Mouse (Mus musculus): Measurements from ENCODE around the gene Trnt1. TPM values are rescaled to one million over a fixed set of nuclear protein-coding genes. Genes with fewer than 3 reads are reported as not detected.
A peak's percentile ranks its signal among the peaks of the same experiment; 100 is the strongest.

Trnt1 gene
- total RNA-seq (2021) = 10 to 100 TPM; 52.3 to 57.5 TPM
- long read RNA-seq, experiment 1, transcript Trnt1-203 (9 exons, 1,398 nt) = minor isoform, 5 of 40 reads
- long read RNA-seq, experiment 1, transcript Trnt1-201 (9 exons, 2,283 nt) = major isoform, 29 of 40 reads
- long read RNA-seq, experiment 1, partial matches to known transcripts = 4 of 40 reads
- long read RNA-seq, experiment 1, other reads (novel, unspliced or antisense) = 1 of 40 reads
- long read RNA-seq, experiment 2, transcript Trnt1-201 (9 exons, 2,283 nt) = major isoform, 8 of 33 reads
- long read RNA-seq, experiment 2, transcript Trnt1-203 (9 exons, 1,398 nt) = major isoform, 8 of 33 reads
- long read RNA-seq, experiment 2, partial matches to known transcripts = 12 of 33 reads
- long read RNA-seq, experiment 2, other reads (novel, unspliced or antisense) = 4 of 33 reads

DNA sequence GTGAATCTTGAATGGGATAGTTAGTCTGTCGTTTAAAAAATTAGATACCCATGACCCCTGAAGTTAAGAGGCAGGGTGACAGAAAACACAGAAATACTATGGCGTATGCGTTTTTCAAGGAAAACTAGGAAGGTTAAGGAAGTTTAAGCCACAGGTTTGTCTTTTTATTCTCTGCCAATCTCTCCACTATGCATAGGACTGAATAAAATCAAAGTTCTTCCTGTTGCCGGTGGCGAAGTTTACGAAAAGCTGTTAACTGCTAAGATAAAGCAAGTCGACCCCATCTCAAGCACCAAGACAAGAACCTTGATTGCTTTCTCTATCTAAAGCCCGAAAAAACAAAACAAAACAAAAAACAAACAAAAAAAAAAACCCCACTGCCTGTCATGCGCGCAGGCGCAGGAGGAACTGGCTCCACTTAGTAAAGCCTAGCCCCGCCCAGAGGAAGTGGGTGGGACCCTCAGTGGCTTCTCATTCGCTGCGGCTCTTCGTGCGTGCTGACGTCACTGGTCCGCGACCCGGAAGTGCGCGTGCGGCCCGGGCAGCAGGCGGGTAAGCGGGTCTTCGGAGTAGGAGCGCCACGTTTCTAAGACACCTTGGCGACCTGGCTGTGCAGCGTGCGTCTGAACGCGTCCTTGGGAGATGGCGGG lies at the start of gene Trnt1:
Trnt1 (plus strand) TSS at position 481 of the 650 bp plus-strand sequence.
- Histone ChIP-seq H3K4me3 (peak within 1 kb of the TSS; percentile 97), H3K27ac (peak within 1 kb of the TSS; percentile 80)
- peak; percentile 97 to 98 for DNase-seq (ENCODE audit: low spot score in 2 of 2)
- no peak for TF ChIP-seq CTCF (conservative IDR thresholded peaks at IDR 0.05)

GRCm38 (mm10) chr6:106725642-106726041 lies 43.3 kb upstream of the Trnt1 start:
- no peak for DNase-seq (ENCODE audit: low spot score in 2 of 2)
- TF ChIP-seq CTCF (conservative IDR thresholded peaks at IDR 0.05) = no peak
- Histone ChIP-seq H3K4me3 (no peak overlapping the region), H3K27ac (no peak overlapping the region)

- no peak overlapping the region for H3K4me3 ChIP-seq
- H3K27ac ChIP-seq = no peak overlapping the region
- TF ChIP-seq CTCF (conservative IDR thresholded peaks at IDR 0.05) = no peak
- DNase-seq (ENCODE audit: low spot score in 2 of 2) = no peak
These were observed 42.8 kb upstream of the Trnt1 start for GRCm38 (mm10) chr6:106726078-106726477.

DNA sequence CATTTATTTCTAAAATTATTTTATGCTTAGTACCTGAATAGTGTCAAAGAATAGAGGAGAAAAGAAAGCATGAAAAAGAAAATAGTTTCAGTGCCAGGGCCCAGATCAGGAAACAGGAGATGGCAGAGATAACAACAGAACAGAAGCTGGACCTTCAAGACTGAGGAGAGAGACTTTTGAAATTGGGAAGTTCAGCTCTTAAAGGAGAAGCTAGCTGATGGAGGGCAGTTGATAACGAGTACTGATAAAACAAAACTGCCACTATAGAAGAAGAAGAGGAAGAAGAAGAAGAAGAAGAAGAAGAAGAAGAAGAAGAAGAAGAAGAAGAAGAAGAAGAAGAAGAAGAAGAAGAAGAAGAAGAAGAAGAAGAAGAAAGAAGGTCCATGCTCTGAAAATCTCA lies 41.2 kb upstream of the Trnt1 start:
- no peak overlapping the region for H3K27ac ChIP-seq
- DNase-seq (ENCODE audit: low spot score in 2 of 2) = no peak
- H3K4me3 ChIP-seq = no peak overlapping the region
- TF ChIP-seq CTCF (conservative IDR thresholded peaks at IDR 0.05) = no peak

DNA sequence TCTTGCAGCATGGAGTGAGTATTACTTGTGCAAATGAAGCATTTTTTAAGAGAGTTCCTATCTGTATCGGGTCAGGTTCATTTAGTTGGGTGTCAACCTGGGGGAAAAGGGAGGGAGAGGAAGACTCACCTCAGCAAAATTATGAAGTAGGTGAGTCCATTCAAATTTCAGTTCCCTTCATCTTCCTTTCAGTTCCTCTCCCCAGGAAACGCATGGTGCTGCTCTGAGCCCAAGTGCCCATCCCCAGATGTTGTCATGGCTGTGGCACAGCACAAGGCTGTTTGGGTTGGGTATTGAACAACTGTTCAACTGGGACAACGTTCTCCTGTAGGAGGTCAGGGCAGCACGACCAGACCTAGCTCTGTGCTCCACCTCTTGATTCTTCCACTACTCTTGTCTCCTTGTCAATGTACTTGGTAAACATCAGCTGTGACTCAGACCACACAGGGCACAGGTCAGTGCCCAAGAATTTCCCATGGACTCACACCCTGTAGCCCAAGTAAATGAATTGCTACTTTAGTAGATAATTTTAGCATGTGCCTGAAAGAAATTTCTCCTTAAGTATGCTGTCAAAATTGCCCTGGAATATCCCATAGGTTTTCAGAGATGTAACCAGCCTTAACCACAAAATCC lies 39.1 kb upstream of the Trnt1 start:
- no peak for TF ChIP-seq CTCF (conservative IDR thresholded peaks at IDR 0.05)
- no peak overlapping the region for H3K27ac ChIP-seq
- H3K4me3 ChIP-seq = no peak overlapping the region
- no peak for DNase-seq (ENCODE audit: low spot score in 2 of 2)

DNA sequence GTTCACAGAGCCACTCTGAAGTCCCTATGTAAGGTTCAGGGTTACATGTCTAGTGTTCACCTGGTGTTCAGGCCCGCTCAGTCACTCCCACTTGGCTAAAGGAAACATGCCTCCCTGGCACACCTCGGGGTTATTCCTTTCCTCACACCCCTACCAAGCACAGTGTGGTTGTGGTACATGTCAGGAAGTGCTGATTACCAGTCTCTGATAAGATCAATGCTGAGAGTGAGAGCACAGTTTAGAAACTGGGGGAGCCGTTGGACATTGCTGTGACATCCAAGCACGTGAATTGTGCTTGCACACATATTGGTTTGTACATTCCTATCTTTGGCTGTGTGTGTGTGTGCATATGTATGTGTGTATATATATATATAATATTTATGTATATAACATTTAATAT lies 36.4 kb upstream of the Trnt1 start:
- Histone ChIP-seq H3K27ac (no peak overlapping the region), H3K4me3 (no peak overlapping the region)
- TF ChIP-seq CTCF (conservative IDR thresholded peaks at IDR 0.05) = no peak
- DNase-seq (ENCODE audit: low spot score in 2 of 2) = no peak

- TF ChIP-seq CTCF (conservative IDR thresholded peaks at IDR 0.05) = no peak
- no peak overlapping the region for H3K27ac ChIP-seq
- no peak for DNase-seq (ENCODE audit: low spot score in 2 of 2)
- H3K4me3 ChIP-seq = no peak overlapping the region
These were observed 30.7 kb upstream of the Trnt1 start for GRCm38 (mm10) chr6:106738229-106738628.

GRCm38 (mm10) chr6:106740244-106740825 lies 28.6 kb upstream of the Trnt1 start:
- no peak for DNase-seq (ENCODE audit: low spot score in 2 of 2)
- TF ChIP-seq CTCF (conservative IDR thresholded peaks at IDR 0.05) = no peak

DNA sequence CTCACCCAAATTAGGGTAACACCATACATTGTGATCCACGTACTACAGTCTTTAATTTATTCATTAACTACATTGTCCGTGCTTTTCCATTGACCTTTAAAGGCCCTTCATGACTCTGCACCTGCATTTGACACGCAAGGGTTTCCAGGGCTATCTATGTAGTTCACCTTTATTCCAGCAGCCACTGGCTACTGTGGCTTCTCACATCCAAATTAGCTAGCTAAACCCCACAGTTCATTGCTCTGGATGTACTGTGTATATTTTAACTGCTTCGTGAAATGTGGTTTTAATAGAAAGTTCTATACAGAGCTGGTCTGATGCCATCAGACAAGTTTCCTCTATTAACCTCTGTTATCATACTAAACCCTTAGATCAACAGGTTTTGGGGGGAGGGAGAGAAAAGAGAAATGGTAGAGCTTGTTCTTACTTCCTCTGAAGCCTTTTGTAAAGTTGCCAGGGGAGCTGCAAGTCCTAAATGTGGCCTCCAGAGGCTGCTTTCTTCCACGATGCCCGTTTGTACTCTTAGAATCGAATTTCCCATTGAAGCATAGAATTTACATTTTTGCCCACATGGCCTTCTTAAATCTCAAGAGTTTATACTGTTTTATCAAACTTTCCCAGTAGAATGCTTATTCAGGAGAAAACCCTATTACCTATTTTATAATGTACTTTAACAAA lies 25.2 kb upstream of the Trnt1 start:
- no peak for DNase-seq (ENCODE audit: low spot score in 2 of 2)
- TF ChIP-seq CTCF (conservative IDR thresholded peaks at IDR 0.05) = no peak
- Histone ChIP-seq H3K4me3 (no peak overlapping the region), H3K27ac (no peak overlapping the region)

More at GRCm38 (mm10) chr6:106740244-106740825, 28.6 kb upstream of the Trnt1 start:
- H3K27ac ChIP-seq = no peak overlapping the region
- H3K4me3 ChIP-seq = no peak overlapping the region

DNA sequence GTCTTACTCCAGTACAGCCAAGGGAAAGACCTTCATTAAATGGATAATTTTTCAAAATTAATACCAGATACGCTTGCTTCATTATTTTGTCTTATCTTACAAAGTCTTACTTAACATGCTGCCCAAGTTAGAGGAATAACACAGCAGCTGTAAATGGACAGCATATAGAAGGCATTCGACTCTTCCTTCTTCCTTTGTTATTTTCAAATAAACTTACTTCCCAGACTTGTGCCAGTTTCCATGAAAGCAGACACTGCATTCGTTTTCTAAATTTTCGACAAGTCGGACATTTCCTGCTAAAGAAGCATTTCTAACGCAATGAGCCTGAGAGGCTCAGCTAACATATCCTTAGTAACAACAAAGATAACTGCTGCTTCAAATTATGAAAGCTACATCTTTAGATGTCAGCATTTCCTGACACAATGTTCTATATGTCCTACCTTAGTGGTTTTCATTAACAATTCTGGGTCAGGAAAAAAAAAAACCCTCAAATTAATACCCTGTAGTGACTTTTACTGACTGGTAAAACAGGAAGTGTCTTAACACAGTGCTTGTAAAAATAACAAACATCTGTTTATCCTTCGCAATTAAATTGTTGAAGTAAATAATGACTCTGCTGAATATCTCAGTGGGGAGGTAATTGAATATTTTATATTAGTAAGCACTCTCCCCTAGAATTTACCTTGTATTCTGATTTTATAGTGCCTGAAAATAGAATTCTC lies 23.1 kb upstream of the Trnt1 start:
- no peak overlapping the region for H3K4me3 ChIP-seq
- no peak for DNase-seq (ENCODE audit: low spot score in 2 of 2)
- H3K27ac ChIP-seq = no peak overlapping the region
- no peak for TF ChIP-seq CTCF (conservative IDR thresholded peaks at IDR 0.05)

- DNase-seq (ENCODE audit: low spot score in 2 of 2) = no peak
- no peak for TF ChIP-seq CTCF (conservative IDR thresholded peaks at IDR 0.05)
- H3K27ac ChIP-seq = no peak overlapping the region
- no peak overlapping the region for H3K4me3 ChIP-seq
These were observed 21.7 kb upstream of the Trnt1 start for GRCm38 (mm10) chr6:106747251-106747650.

GRCm38 (mm10) chr6:106747804-106748203 lies 21.1 kb upstream of the Trnt1 start:
- H3K4me3 ChIP-seq = no peak overlapping the region
- TF ChIP-seq CTCF (conservative IDR thresholded peaks at IDR 0.05) = no peak
- no peak for DNase-seq (ENCODE audit: low spot score in 2 of 2)
- no peak overlapping the region for H3K27ac ChIP-seq

Measured in layer of hippocampus, adult 2 months (tissue).